Mouse (Mus musculus) layer of hippocampus, postnatal 36 days (tissue): ENCODE measurements at regions not wholly inside any gene's neighbourhood (a gene's known extent, or its start where the extent isn't known, plus 50 kb on each side); places are given as distances from the start of the nearest gene placed in this dataset.
"Not testable (repeated sequence)": the region's sequence is repeated elsewhere in the genome, so short reads cannot be mapped to it uniquely, and the experiment has no call there.

Experiments
- DNase-seq, 2 experiments: peaks; one replicate each; pipeline ENCODE4 v3.0.0; 2022

- peak; percentile 41 to 53 for DNase-seq
These were observed 124.0 kb downstream of the Akain1 start for GRCm38 (mm10) chr17:69563165-69563564.

GRCm38 (mm10) chr17:69571070-69571669 lies 132.0 kb downstream of the Akain1 start:
- not testable (repeated sequence) for DNase-seq

- no peak for DNase-seq
These were observed 151.4 kb downstream of the Akain1 start for GRCm38 (mm10) chr17:69590553-69590952.

- no peak for DNase-seq
These were observed 158.7 kb downstream of the Akain1 start for GRCm38 (mm10) chr17:69597773-69598295.

GRCm38 (mm10) chr17:69598461-69598860 lies 159.3 kb downstream of the Akain1 start:
- DNase-seq = peak in 1 of 2 experiments; percentile 29

- DNase-seq = no peak
These were observed 164.5 kb downstream of the Akain1 start for GRCm38 (mm10) chr17:69603596-69603995.

GRCm38 (mm10) chr17:69604698-69605097 lies 165.6 kb downstream of the Akain1 start:
- DNase-seq = peak; percentile 36 to 45

GRCm38 (mm10) chr17:69605458-69605857 lies 166.3 kb downstream of the Akain1 start:
- no peak for DNase-seq

GRCm38 (mm10) chr17:69631411-69631810 lies 192.3 kb downstream of the Akain1 start:
- no peak for DNase-seq

- DNase-seq = not testable (repeated sequence)
These were observed 211.4 kb downstream of the Akain1 start for GRCm38 (mm10) chr17:69650496-69650895.

- no peak for DNase-seq
These were observed 215.5 kb downstream of the Akain1 start for GRCm38 (mm10) chr17:69654586-69654985.

- DNase-seq = peak; percentile 63 to 73
These were observed 233.4 kb downstream of the Akain1 start for GRCm38 (mm10) chr17:69672530-69672929.

- no peak for DNase-seq
These were observed 244.0 kb downstream of the Akain1 start for GRCm38 (mm10) chr17:69683091-69683490.

- DNase-seq = no peak
These were observed 246.6 kb downstream of the Akain1 start for GRCm38 (mm10) chr17:69685625-69686257.

GRCm38 (mm10) chr17:69686383-69686782 lies 247.3 kb downstream of the Akain1 start:
- DNase-seq = no peak

- peak; percentile 61 to 65 for DNase-seq
These were observed 256.2 kb downstream of the Akain1 start for GRCm38 (mm10) chr17:69695341-69695740.

GRCm38 (mm10) chr17:69727325-69727724 lies 241.5 kb upstream of the Dlgap1 start:
- no peak for DNase-seq

- DNase-seq = peak in 1 of 2 experiments; percentile 4
These were observed 235.9 kb upstream of the Dlgap1 start for GRCm38 (mm10) chr17:69732981-69733380.

- DNase-seq = no peak
These were observed 232.3 kb upstream of the Dlgap1 start for GRCm38 (mm10) chr17:69736379-69737096.

GRCm38 (mm10) chr17:69769002-69769421 lies 199.9 kb upstream of the Dlgap1 start:
- DNase-seq = peak; percentile 59 to 62

- DNase-seq = peak; percentile 59 to 74
These were observed 198.8 kb upstream of the Dlgap1 start for GRCm38 (mm10) chr17:69770046-69770445.

- DNase-seq = no peak
These were observed 187.7 kb upstream of the Dlgap1 start for GRCm38 (mm10) chr17:69781201-69781600.

- DNase-seq = no peak
These were observed 181.9 kb upstream of the Dlgap1 start for GRCm38 (mm10) chr17:69786985-69787384.
